Mouse (Mus musculus) spleen, adult 2 months (tissue): ENCODE data around the gene Stx6. TPM values are rescaled to one million over a fixed set of nuclear protein-coding genes. Genes with fewer than 3 reads are reported as not detected.

Source experiments
- DNase-seq, 2 experiments: peaks; one replicate each; pipeline versions ENCODE4 v3.0.0 to v3.0.0-alpha.2; 2012 to 2021; ENCODE audit warnings: low spot score in 2 of 2, low read depth in 1 of 2
- H3K27ac ChIP-seq: fragments of 200-500 bp; 2 replicates; pipeline ENCODE4 v1.5.1; 2012; ENCODE audit warnings: low read length, inconsistent platforms; ENCODE audit not compliant: insufficient read depth
- H3K27me3 ChIP-seq: fragments of 200-500 bp; 2 replicates; pipeline ENCODE4 v1.6.1; 2012; ENCODE audit warnings: mild to moderate bottlenecking, moderate library complexity, low read length, inconsistent platforms; ENCODE audit not compliant: control insufficient read depth, insufficient read depth
- H3K36me3 ChIP-seq: fragments of 200-500 bp; 2 replicates; pipeline ENCODE4 v1.6.1; 2012; ENCODE audit warnings: mild to moderate bottlenecking, low read length, inconsistent platforms; ENCODE audit not compliant: control insufficient read depth, insufficient read depth
- H3K4me1 ChIP-seq: fragments of 200-500 bp; 2 replicates; pipeline ENCODE4 v1.6.1; 2011; ENCODE audit warnings: inconsistent platforms; ENCODE audit not compliant: control insufficient read depth, insufficient read depth, insufficient read length
- H3K4me3 ChIP-seq: fragments of 200-500 bp; 2 replicates; pipeline ENCODE4 v1.5.1; 2011; ENCODE audit warnings: mild to moderate bottlenecking, inconsistent platforms; ENCODE audit not compliant: insufficient read depth, insufficient read length; ENCODE audit errors: extremely low read depth
- CTCF ChIP-seq: fragments of 200-500 bp; IDR thresholded peaks from 2 replicates; pipeline ENCODE4 v1.5.1; 2011; ENCODE audit warnings: mild to moderate bottlenecking, inconsistent platforms; ENCODE audit not compliant: insufficient read depth, insufficient read length, insufficient replicate concordance; ENCODE audit errors: extremely low read depth
- POLR2A ChIP-seq: fragments of 200-500 bp; IDR thresholded peaks from 2 replicates; pipeline ENCODE4 v1.6.1; 2011; ENCODE audit warnings: low read depth, low read length, inconsistent platforms
- WGBS: fragments of 180-500 bp; shearing (Covaris S2); methylation state at CpG from one replicate; pipeline ENCODE4 v1.1.7; 2018; 5-methylcytosine and 5-hydroxymethylcytosine counted together
- polyA plus RNA-seq: library from polyadenylated mRNA; depleted of rRNA; stranded (reverse); fragments of >200 nt; gene quantifications from 2 replicates; pipeline ENCODE4 v1.2.3, GENCODE M21; 2012

The Stx6 gene
- polyA plus RNA-seq, 1 experiment, result 35.0 TPM

- TF ChIP-seq CTCF (no peak), POLR2A (no peak)
- no peak overlapping the region for H3K4me3 ChIP-seq
- DNase-seq, result no peak
- no peaks in the 10 kb centered on the region for H3K27me3 ChIP-seq
- H3K4me1 ChIP-seq, result no peaks in the 10 kb centered on the region; the same call in 1 of the 2 replicates
- 70% methylated on average over 5 of the region's 5 CpGs for WGBS
- H3K27ac ChIP-seq, result no peak overlapping the region
- no peaks in the 10 kb centered on the region for H3K36me3 ChIP-seq
Observed at GRCm38 (mm10) chr1:155238126-155238525, 79.6 kb downstream of the Stx6 start.

- Histone ChIP-seq H3K4me1 (peaks cover 3% of the 10 kb centered on the region), H3K4me3 (no peak overlapping the region), H3K27ac (no peak overlapping the region), H3K36me3 (no peaks in the 10 kb centered on the region), H3K27me3 (peaks cover 5% of the 10 kb centered on the region; the same call in 1 of the 2 replicates)
- TF ChIP-seq POLR2A, result no peak
- 90% methylated on average over 4 of the region's 4 CpGs for WGBS
- DNase-seq, result no peak
Observed at GRCm38 (mm10) chr1:155239169-155239568, 80.7 kb downstream of the Stx6 start.

- H3K4me3 ChIP-seq, result no peak overlapping the region
- 83% methylated on average over 6 of the region's 6 CpGs for WGBS
- peaks cover 11% of the 10 kb centered on the region for H3K27me3 ChIP-seq
- no peaks in the 10 kb centered on the region for H3K36me3 ChIP-seq
- TF ChIP-seq CTCF (no peak), POLR2A (no peak)
- H3K27ac ChIP-seq, result no peak overlapping the region
- DNase-seq, result no peak
- H3K4me1 ChIP-seq, result peaks cover 9% of the 10 kb centered on the region
Observed at GRCm38 (mm10) chr1:155239962-155240717, 81.6 kb downstream of the Stx6 start.

GRCm38 (mm10) chr1:155241701-155242487, 83.4 kb downstream of the Stx6 start:
- Histone ChIP-seq H3K4me1 (peaks cover 9% of the 10 kb centered on the region), H3K4me3 (no peak overlapping the region), H3K27ac (no peak overlapping the region), H3K36me3 (no peaks in the 10 kb centered on the region), H3K27me3 (peaks cover 15% of the 10 kb centered on the region)
- no peak for DNase-seq
- TF ChIP-seq CTCF (no peak), POLR2A (no peak)
- 87% methylated on average over 12 of the region's 12 CpGs for WGBS

GRCm38 (mm10) chr1:155242488-155242745, 83.9 kb downstream of the Stx6 start:
- H3K4me3 ChIP-seq, result no peak overlapping the region
- H3K36me3 ChIP-seq, result no peaks in the 10 kb centered on the region
- TF ChIP-seq POLR2A, result no peak
- no peak for TF ChIP-seq CTCF
- no peak overlapping the region for H3K27ac ChIP-seq
- H3K4me1 ChIP-seq, result peaks cover 9% of the 10 kb centered on the region
- DNase-seq, result no peak
- WGBS, result 77% methylated on average over 1 of the region's 1 CpGs
- H3K27me3 ChIP-seq, result peaks cover 15% of the 10 kb centered on the region

GRCm38 (mm10) chr1:155243797-155244770, 85.6 kb downstream of the Stx6 start, which contains the start of gene BC034090:
Gene BC034090 (minus strand): TSS chr1:155244444.
- no peak for DNase-seq
- H3K36me3 ChIP-seq, result no peaks in the 10 kb centered on the region
- peaks cover 9% of the 10 kb centered on the region for H3K4me1 ChIP-seq
- TF ChIP-seq CTCF (no peak), POLR2A (no peak)
- H3K27ac ChIP-seq, result no peak within 1 kb of the TSS
- H3K4me3 ChIP-seq, result peak within 1 kb of the TSS; percentile 41; the same call in 1 of the 2 replicates
- H3K27me3 ChIP-seq, result peaks cover 15% of the 10 kb centered on the region
- 6% methylated on average over 83 of the region's 85 CpGs for WGBS
